Mouse (Mus musculus) limb, embryonic 14.5 days (tissue): ENCODE measurements around the gene Atxn10. TPM values are rescaled to one million over a fixed set of nuclear protein-coding genes. Genes with fewer than 3 reads are reported as not detected.

Experiments
- ATAC-seq: fragments of 200-750 bp; cut with Nextera tagmentation; 2 replicates; pipeline ENCODE4 v1.8.0; 2017; ENCODE audit warnings: low read depth, moderate number of reproducible peaks, moderate TSS enrichment; ENCODE audit not compliant: low FRiP score
- DNase-seq: peaks from one replicate; pipeline ENCODE4 v3.0.0-alpha.2; 2015; ENCODE audit warnings: low spot score
- H3K27ac ChIP-seq: fragments of 300-500 bp; sonication (generic); replicated peaks from 2 replicates; pipeline ENCODE4 v1.5.1; 2014; ENCODE audit warnings: low read depth, mild to moderate bottlenecking, low read length, moderate library complexity, mixed read lengths
- H3K27me3 ChIP-seq: fragments of 300-500 bp; sonication (generic); 2 replicates; pipeline ENCODE4 v1.6.1; 2014; ENCODE audit warnings: low read length, mixed read lengths; ENCODE audit not compliant: control insufficient read depth, insufficient read depth
- H3K36me3 ChIP-seq: fragments of 300-500 bp; sonication (generic); 2 replicates; pipeline ENCODE4 v1.6.1; 2014; ENCODE audit warnings: mild to moderate bottlenecking, low read length, moderate library complexity, mixed read lengths; ENCODE audit not compliant: control insufficient read depth, insufficient read depth
- H3K4me1 ChIP-seq: fragments of 300-500 bp; sonication (generic); 2 replicates; pipeline ENCODE4 v1.6.1; 2014; ENCODE audit warnings: antibody characterized with exemption, low read length, mixed read lengths; ENCODE audit not compliant: control insufficient read depth, insufficient read depth
- H3K4me2 ChIP-seq: fragments of 300-500 bp; sonication (generic); replicated peaks from 2 replicates; pipeline ENCODE4 v1.6.1; 2014; ENCODE audit warnings: low read depth, mild to moderate bottlenecking, low read length, moderate library complexity; ENCODE audit not compliant: severe bottlenecking
- H3K4me3 ChIP-seq: fragments of 300-500 bp; sonication (generic); replicated peaks from 2 replicates; pipeline ENCODE4 v1.5.1; 2014; ENCODE audit warnings: low read length
- H3K9ac ChIP-seq: fragments of 300-500 bp; sonication (generic); 2 replicates; pipeline ENCODE4 v1.6.1; 2014; ENCODE audit warnings: mild to moderate bottlenecking, low read depth, low read length, moderate library complexity; ENCODE audit not compliant: severe bottlenecking
- H3K9me3 ChIP-seq: fragments of 300-500 bp; sonication (generic); 2 replicates; pipeline ENCODE4 v1.6.1; 2016; ENCODE audit warnings: low read length; ENCODE audit not compliant: control insufficient read depth
- POLR2A ChIP-seq: fragments of 200-500 bp; IDR thresholded peaks from 2 replicates; pipeline ENCODE4 v1.8.0; 2012; ENCODE audit warnings: inconsistent platforms, mild to moderate bottlenecking, moderate library complexity, borderline replicate concordance; ENCODE audit not compliant: insufficient read depth, insufficient read length; ENCODE audit errors: extremely low read depth
- WGBS: fragments of 180-500 bp; shearing (Covaris S2); extraction: QIAGEN DNeasy Blood & Tissue Kit; methylation state at CpG from one replicate; pipeline ENCODE4 v1.1.7; 2014; 5-methylcytosine and 5-hydroxymethylcytosine counted together
- polyA plus RNA-seq, 2 experiments: library from polyadenylated mRNA; depleted of rRNA in 1 of 2; stranded (reverse) in 1 of 2; unstranded in 1 of 2; fragments of >200 nt; fragmentation: Nextera tagmentation in 1 of 2; extraction: Ambion mirVana in 1 of 2; gene quantifications; 2 replicates each; pipeline versions ENCODE4 v1.2.1 to v1.2.3; 2012 to 2014

Gene Atxn10
- polyA plus RNA-seq, 2 experiments = 187 to 300 TPM

GRCm38 (mm10) chr15:85462138-85462537 is 126.1 kb downstream of the Atxn10 start:
- Histone ChIP-seq H3K4me3 (no peak overlapping the region), H3K4me2 (no peak overlapping the region), H3K27ac (no peak overlapping the region), H3K27me3 (no peaks in the 10 kb centered on the region), H3K9me3 (no peaks in the 10 kb centered on the region), H3K36me3 (peaks cover 67% of the 10 kb centered on the region), H3K4me1 (0 out of 2 replicates have a peak, but pooled peaks cover 2% of the 10 kb centered on the region), H3K9ac (no peak overlapping the region)
- no peak for TF ChIP-seq POLR2A
- 90% methylated on average over 4 of the region's 4 CpGs for WGBS
- ATAC-seq = no peak
- no peak for DNase-seq

DNA sequence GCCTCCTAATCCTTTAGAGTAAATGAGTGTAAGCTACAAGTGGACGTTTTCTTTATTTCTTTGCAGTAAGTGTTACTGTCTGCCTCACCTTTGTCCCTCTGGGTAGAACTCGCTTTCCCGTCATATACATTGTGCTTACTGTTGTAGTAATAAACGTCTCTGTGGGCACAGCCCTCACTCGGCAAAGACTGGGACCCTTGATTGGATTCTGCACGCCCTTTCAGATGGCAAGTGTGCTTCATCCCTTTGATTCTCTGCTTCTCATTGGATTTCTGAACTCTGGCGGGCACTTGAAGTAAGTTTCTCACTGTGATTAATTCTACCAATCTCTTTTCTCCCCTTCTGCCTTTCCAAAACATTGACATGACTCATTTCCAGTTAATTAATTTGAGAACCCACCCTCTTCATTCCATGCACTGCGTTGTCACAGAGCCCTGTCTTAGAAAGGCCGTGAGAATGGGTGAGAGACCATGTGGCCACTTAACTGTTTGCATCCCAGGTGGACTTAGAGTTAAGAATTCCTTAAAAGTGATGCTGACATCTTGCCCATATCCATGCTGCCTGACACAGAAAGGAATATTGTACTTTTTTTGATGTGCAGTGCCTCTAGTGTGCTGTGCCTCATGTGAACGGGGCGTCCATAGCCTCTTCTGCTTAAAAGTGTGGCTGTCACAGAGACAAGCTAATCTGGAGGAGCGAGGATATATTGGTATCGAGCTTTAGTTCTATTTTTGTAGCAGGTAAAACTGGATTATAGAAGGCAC is 127.2 kb downstream of the Atxn10 start:
- no peak overlapping the region for H3K9ac ChIP-seq
- TF ChIP-seq POLR2A = no peak
- no peak for DNase-seq
- no peak for ATAC-seq
- WGBS = 74% methylated on average over 13 of the region's 13 CpGs
- peaks cover 67% of the 10 kb centered on the region for H3K36me3 ChIP-seq
- no peaks in the 10 kb centered on the region for H3K4me1 ChIP-seq
- H3K9me3 ChIP-seq = no peaks in the 10 kb centered on the region
- no peaks in the 10 kb centered on the region for H3K27me3 ChIP-seq
- H3K27ac ChIP-seq = no peak overlapping the region
- H3K4me2 ChIP-seq = no peak overlapping the region
- H3K4me3 ChIP-seq = no peak overlapping the region

DNA sequence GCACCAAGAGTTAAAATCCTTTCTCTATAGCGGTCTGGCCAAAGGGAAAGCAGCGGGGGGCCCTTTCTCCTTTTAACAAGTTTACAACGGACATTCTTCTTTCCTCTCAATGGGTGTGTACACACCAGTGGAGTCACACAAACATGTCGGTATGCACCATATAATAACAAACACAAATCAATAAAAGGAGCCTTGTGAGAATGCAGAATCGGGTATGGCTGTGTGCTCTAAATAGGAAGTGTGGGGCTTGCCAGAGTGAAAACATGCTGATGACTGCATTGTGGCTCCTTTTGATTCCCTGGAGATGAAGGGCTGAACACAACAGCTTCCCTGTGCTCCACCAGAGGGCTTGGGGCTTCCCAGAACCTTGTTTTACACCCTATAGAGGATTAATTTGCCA is 128.1 kb downstream of the Atxn10 start:
- no peak for TF ChIP-seq POLR2A
- Histone ChIP-seq H3K27ac (no peak overlapping the region), H3K9ac (no peak overlapping the region), H3K27me3 (no peaks in the 10 kb centered on the region), H3K36me3 (peaks cover 71% of the 10 kb centered on the region), H3K9me3 (no peaks in the 10 kb centered on the region), H3K4me3 (no peak overlapping the region), H3K4me1 (no peaks in the 10 kb centered on the region), H3K4me2 (no peak overlapping the region)
- ATAC-seq (no peak), DNase-seq (no peak)
- WGBS = 19% methylated on average over 5 of the region's 5 CpGs

DNA sequence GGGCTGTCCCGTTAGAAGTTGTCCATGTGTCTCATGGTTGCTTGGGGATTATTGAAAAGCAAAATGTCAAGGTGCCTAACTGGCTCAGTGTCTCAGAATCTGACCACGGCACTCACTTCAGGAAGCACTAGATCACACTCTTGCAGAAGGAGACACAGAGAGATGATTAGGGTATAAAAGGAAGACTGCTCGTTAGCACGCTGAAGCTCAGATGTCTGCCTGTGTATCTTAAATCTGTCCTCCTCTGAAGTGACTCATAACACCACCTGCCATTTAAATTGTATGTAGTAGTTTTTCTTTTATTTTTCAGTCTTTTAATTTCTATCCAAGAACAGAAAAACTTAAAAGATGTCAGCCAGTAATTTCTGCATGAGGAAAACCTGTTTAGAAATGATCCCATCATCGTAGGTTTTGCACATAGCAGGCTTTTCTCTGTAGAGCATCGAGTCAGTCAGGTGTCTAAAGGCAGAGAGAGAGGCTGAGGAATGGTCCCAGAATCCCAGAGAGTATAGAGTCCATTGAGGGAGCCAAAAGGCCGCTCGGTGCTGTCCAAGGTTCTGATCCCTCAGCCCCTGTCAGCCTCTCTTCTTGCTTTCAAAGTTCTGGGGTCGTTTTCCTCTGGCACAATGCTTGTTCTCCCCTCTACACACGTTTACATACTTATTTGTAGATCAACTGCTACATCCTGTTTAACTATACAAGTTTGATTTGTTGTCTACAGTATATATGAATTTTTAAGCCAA is 128.9 kb downstream of the Atxn10 start:
- ATAC-seq = no peak
- peak; percentile 69 for DNase-seq
- H3K36me3 ChIP-seq = peaks cover 69% of the 10 kb centered on the region
- no peak for TF ChIP-seq POLR2A
- H3K4me1 ChIP-seq = no peaks in the 10 kb centered on the region
- H3K9ac ChIP-seq = no peak overlapping the region
- H3K27me3 ChIP-seq = no peaks in the 10 kb centered on the region
- H3K4me3 ChIP-seq = no peak overlapping the region
- 61% methylated on average over 10 of the region's 10 CpGs for WGBS
- H3K4me2 ChIP-seq = no peak overlapping the region
- H3K9me3 ChIP-seq = no peaks in the 10 kb centered on the region
- no peak overlapping the region for H3K27ac ChIP-seq

DNA sequence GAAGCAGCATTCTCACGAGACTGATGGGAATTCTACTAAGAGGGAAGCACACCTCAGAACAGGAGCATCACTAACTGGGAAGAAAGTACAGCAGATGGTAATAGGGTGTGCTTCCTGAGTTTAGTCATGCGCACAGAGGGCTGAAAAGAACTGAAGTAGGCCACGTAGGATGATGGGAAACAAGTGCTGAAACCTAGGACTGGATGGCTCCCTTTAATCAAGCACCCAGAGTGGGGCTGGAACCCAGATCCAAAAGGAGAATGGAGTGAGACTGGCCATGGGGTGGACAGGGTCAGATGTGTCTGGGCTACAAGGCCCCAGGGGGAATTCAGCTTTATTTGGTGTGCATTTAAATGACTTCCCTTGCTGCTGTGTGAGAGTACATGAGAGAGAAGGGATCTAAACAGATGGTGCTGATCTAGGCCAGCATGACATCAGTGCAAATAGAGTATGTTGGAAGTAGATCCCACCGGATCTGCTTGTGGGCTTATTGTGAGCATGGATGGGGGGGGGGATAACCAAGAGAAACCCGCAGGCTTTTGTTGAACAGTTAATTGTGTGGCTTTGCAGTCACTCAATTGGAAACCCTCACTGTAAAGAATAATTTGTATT is 130.5 kb downstream of the Atxn10 start:
- H3K4me1 ChIP-seq = no peaks in the 10 kb centered on the region
- no peaks in the 10 kb centered on the region for H3K9me3 ChIP-seq
- TF ChIP-seq POLR2A = no peak
- H3K4me3 ChIP-seq = no peak overlapping the region
- 94% methylated on average over 5 of the region's 5 CpGs for WGBS
- no peak overlapping the region for H3K27ac ChIP-seq
- no peaks in the 10 kb centered on the region for H3K27me3 ChIP-seq
- ATAC-seq = no peak
- DNase-seq = no peak
- H3K4me2 ChIP-seq = no peak overlapping the region
- H3K9ac ChIP-seq = no peak overlapping the region
- peaks cover 56% of the 10 kb centered on the region for H3K36me3 ChIP-seq
